Mouse (Mus musculus): Measurements from ENCODE around the gene Rack1.

DNA sequence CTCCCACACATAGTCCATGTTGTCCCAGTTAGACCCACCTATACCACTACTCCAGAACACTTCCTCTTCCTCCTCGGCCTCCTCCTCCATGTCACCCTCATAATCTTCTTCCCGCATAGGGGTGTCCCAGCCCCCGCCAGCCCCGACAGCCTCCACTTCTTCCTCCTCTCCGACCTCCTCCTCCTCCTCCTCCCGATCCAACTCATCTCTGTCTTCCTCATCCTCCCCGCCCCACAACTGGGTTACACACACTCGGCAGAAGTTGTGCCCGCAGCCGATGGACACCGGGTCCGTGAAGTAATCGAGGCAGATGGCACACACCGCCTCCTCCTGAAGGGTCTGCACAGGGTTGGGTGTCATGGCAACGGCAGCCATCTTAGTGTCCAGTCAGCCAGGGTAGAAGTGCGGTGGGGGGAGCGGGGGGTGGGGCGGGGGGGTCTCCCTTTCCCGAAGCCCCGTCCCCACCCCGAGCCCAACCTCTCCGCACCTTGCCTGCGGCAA lies 16.2 kb downstream of the Rack1 start:
- no peak for TF ChIP-seq CTCF (IDR thresholded peaks at IDR 0.05; ENCODE audit: insufficient read depth, low read depth, low read length)
- TF ChIP-seq POLR2A (IDR thresholded peaks at IDR 0.05; ENCODE audit: insufficient read depth, low read depth, low read length): no peak
